Mouse (Mus musculus): ENCODE results near the gene Dqx1. TPM values are rescaled to one million over a fixed set of nuclear protein-coding genes. Genes with fewer than 3 reads are reported as not detected.

Dqx1 gene
- polyA plus RNA-seq, 1 experiment from 2014 or later = 0.33 TPM

DNA sequence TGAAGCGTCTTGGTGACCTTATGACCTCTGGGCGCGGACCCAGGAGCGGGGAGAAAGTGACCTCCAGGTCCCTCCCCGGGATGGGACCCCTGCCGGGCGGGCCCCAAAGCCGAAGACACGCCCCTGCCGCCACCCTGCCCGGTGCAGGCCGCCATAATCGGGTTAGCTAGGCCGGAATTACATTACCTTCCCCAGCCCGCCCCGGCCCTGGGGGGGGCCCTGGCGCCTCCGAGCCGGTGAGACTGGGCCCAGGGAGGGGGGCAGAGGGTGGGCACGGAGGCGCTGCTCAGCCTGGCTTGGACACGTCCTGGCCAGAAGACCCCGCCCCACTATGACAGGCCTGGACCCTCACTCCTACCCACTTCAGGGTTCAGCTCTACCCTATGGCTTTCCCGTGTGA, 13.6 kb downstream of the Dqx1 start:
- under 1% methylated on average over 24 of the region's 24 CpGs for WGBS
- ATAC-seq = peak; percentile 24; the same call in 1 of the 2 replicates

DNA sequence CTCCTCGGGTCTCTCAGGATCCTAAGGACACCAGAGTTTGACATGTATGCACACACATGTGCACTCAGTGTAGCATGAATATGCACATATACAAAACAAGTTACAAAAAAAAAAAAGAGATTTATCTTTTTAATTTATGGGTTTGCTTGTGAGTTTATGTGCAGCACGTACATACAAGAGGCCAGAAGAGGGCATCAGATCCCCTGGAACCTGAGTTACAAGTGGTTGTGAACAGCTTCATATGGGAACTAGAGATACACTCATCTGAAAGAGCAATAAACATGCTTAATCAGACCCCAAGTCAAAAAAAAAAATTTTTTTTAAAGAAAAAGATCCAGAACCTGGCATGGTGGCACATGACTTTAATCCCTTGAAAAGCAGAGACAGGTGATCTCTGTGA, 17.3 kb downstream of the Dqx1 start:
- H3K27me3 ChIP-seq (replicated peaks; ENCODE audit: control insufficient read depth, insufficient read depth, low read length) = peaks cover 56% of the 10 kb centered on the region
- DNase-seq (ENCODE audit: low spot score) (no peak), ATAC-seq (no peak)
- no peak overlapping the region for H3K27ac ChIP-seq (ENCODE audit: low read depth, low read length)
- no peak overlapping the region for H3K9ac ChIP-seq (ENCODE audit: low read length)
- peaks cover 4% of the 10 kb centered on the region; the same call in 1 of the 2 replicates for H3K36me3 ChIP-seq (ENCODE audit: control insufficient read depth, insufficient read depth, low read length)
- H3K4me2 ChIP-seq (ENCODE audit: low read length) = no peak overlapping the region
- no peaks in the 10 kb centered on the region for H3K9me3 ChIP-seq (replicated peaks; ENCODE audit: control insufficient read depth, low read length)
- WGBS = 17% methylated on average over 2 of the region's 2 CpGs
- H3K4me3 ChIP-seq (ENCODE audit: low read depth, low read length) = no peak overlapping the region
- H3K4me1 ChIP-seq (ENCODE audit: control insufficient read depth, insufficient read depth, low read length) = peaks cover 5% of the 10 kb centered on the region

More for the DNA sequence above, 13.6 kb downstream of the Dqx1 start:
- H3K27ac ChIP-seq (ENCODE audit: low read depth, low read length) = no peak overlapping the region
- no peak overlapping the region for H3K4me2 ChIP-seq (ENCODE audit: low read length)
- H3K4me1 ChIP-seq (ENCODE audit: control insufficient read depth, insufficient read depth, low read length) = no peaks in the 10 kb centered on the region; the same call in 1 of the 2 replicates
- no peaks in the 10 kb centered on the region for H3K9me3 ChIP-seq (replicated peaks; ENCODE audit: control insufficient read depth, low read length)
- H3K27me3 ChIP-seq (replicated peaks; ENCODE audit: control insufficient read depth, insufficient read depth, low read length) = peaks cover 89% of the 10 kb centered on the region
- H3K9ac ChIP-seq (ENCODE audit: low read length) = no peak overlapping the region
- no peak for DNase-seq (ENCODE audit: low spot score)
- no peak overlapping the region for H3K4me3 ChIP-seq (ENCODE audit: low read depth, low read length)
- no peaks in the 10 kb centered on the region for H3K36me3 ChIP-seq (ENCODE audit: control insufficient read depth, insufficient read depth, low read length)

DNA sequence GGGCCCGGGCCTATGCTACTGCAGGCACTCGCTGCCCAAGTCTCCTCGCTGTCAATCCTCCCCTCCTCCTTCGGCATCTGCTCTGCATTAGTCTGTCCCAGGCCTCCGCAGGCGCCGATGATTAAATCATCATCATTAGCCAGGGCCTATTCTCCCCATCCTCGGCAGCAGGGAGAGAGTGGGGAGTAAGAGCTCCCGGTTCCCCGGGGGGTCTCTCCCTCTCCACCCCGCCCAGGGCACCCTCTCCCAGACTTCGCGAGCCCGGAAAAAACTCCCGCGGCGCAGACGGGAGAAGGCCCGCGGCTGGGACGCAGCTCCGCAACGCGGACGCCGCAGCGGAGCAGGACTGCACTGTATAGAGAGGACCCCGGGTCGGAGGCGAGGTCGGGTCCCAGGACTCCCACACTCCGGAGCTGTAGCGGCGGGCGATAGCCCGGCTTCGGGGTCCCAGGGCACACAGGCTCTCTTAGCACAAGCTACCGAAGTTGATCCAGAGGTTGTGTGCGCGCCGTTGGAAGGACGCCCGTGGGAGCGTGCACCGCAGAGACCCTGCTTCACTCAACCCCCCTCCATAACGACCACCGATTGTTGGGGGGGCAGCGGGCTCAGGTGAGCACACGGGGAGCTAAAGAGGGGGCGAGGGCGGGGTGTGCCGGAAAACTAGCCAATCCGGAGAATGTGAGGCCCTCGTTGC, 20.1 kb downstream of the Dqx1 start, which contains the start of gene Pcgf1:
TSS of gene Pcgf1 (plus strand) at position 240 of the 694 bp plus-strand sequence.
- ATAC-seq (peak; percentile 66), DNase-seq (ENCODE audit: low spot score) (peak; percentile 49)
- Histone ChIP-seq H3K27me3 (replicated peaks; ENCODE audit: control insufficient read depth, insufficient read depth, low read length) (peaks cover 35% of the 10 kb centered on the region), H3K4me2 (ENCODE audit: low read length) (peak within 1 kb of the TSS; percentile 97), H3K27ac (ENCODE audit: low read depth, low read length) (peak within 1 kb of the TSS; percentile 89), H3K36me3 (ENCODE audit: control insufficient read depth, insufficient read depth, low read length) (peaks cover 22% of the 10 kb centered on the region), H3K4me3 (ENCODE audit: low read depth, low read length) (peak within 1 kb of the TSS; percentile 72), H3K9ac (ENCODE audit: low read length) (peak within 1 kb of the TSS; percentile 80), H3K9me3 (replicated peaks; ENCODE audit: control insufficient read depth, low read length) (no peaks in the 10 kb centered on the region), H3K4me1 (ENCODE audit: control insufficient read depth, insufficient read depth, low read length) (peaks cover 5% of the 10 kb centered on the region; the same call in 1 of the 2 replicates)
- 0% methylated on average over 51 of the region's 54 CpGs for WGBS

DNA sequence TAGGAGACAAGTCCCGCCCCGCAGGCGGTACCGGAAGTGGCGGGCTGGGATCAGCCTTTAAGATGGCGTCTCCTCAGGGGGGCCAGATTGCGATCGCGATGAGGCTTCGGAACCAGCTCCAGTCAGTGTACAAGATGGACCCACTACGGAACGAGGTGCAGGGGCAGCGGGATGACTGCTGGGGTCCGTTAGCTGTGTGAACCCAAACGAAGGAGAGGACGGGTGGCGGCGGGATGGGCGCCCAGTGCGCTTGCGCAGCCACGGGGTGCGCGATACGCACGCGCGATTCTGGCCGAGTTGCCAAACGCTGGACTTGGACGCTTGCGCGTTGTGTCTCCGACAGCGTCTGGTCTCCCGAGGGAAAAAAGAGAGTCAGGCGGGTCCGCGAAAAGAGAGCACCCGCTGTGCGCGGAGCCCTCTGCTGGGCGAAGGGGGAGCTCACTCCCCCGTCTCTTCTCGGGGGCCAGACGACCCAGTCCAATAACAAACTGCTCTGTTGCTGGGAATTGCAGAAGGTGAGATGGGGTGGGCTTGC, 20.7 kb downstream of the Dqx1 start:
- Histone ChIP-seq H3K4me1 (ENCODE audit: control insufficient read depth, insufficient read depth, low read length) (peaks cover 5% of the 10 kb centered on the region; the same call in 1 of the 2 replicates), H3K27ac (ENCODE audit: low read depth, low read length) (peak overlapping the region; percentile 89), H3K4me2 (ENCODE audit: low read length) (peak overlapping the region; percentile 97), H3K36me3 (ENCODE audit: control insufficient read depth, insufficient read depth, low read length) (peaks cover 22% of the 10 kb centered on the region), H3K9me3 (replicated peaks; ENCODE audit: control insufficient read depth, low read length) (no peaks in the 10 kb centered on the region), H3K4me3 (ENCODE audit: low read depth, low read length) (peak overlapping the region; percentile 72), H3K27me3 (replicated peaks; ENCODE audit: control insufficient read depth, insufficient read depth, low read length) (peaks cover 36% of the 10 kb centered on the region), H3K9ac (ENCODE audit: low read length) (peak overlapping the region; percentile 80)
- peak; percentile 96 for ATAC-seq
- under 1% methylated on average over 46 of the region's 46 CpGs for WGBS
- DNase-seq (ENCODE audit: low spot score) = peak; percentile 99

DNA sequence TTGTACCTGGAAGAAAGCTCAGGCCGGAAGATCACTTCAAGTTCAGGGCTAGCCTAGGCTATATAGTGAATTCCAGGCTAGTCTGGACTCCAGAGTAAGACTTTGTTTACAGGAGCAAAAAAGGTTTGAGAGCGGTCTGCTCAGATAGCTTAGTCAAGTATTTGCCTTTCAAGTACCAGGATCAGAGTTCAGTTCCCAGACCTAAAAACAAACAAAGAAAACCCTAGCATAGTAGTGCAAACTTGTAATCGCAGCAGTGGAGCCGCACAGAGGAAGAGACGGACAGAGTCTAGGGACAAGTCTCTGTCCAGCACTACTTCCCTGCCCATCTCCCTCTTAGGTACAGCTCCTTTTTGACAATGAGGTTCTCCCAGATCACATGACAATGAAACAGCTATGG, 22.6 kb downstream of the Dqx1 start:
- peaks cover 41% of the 10 kb centered on the region for H3K27me3 ChIP-seq (replicated peaks; ENCODE audit: control insufficient read depth, insufficient read depth, low read length)
- no peak overlapping the region for H3K27ac ChIP-seq (ENCODE audit: low read depth, low read length)
- WGBS = 97% methylated on average over 5 of the region's 5 CpGs
- H3K4me3 ChIP-seq (ENCODE audit: low read depth, low read length) = no peak overlapping the region
- peaks cover 5% of the 10 kb centered on the region; the same call in 1 of the 2 replicates for H3K4me1 ChIP-seq (ENCODE audit: control insufficient read depth, insufficient read depth, low read length)
- H3K4me2 ChIP-seq (ENCODE audit: low read length) = no peak overlapping the region
- no peak overlapping the region for H3K9ac ChIP-seq (ENCODE audit: low read length)
- DNase-seq (ENCODE audit: low spot score) = no peak
- H3K9me3 ChIP-seq (replicated peaks; ENCODE audit: control insufficient read depth, low read length) = no peaks in the 10 kb centered on the region
- no peak for ATAC-seq
- peaks cover 22% of the 10 kb centered on the region for H3K36me3 ChIP-seq (ENCODE audit: control insufficient read depth, insufficient read depth, low read length)

DNA sequence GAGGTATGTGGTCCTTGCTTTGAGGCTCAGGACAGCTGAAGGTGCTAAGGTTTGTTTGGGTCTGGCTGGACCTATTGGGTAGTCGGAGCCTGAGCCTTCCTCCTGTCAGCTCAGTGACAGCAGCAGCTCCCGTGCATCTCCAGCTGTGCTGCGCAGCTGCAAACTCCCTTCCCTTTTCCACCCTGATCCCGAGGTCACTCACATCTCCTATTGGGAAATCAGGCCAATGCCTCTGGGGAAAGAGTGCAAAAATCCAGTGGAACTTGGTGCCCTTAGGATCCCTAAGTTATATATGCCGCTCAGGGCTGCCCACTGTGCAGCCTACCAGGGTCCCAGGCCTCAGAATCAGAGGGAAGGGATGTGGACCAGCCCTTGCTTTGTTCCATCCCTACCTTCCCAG, 25.9 kb downstream of the Dqx1 start:
- H3K4me2 ChIP-seq (ENCODE audit: low read length) = no peak overlapping the region
- H3K36me3 ChIP-seq (ENCODE audit: control insufficient read depth, insufficient read depth, low read length) = peaks cover 22% of the 10 kb centered on the region
- H3K27me3 ChIP-seq (replicated peaks; ENCODE audit: control insufficient read depth, insufficient read depth, low read length) = peaks cover 59% of the 10 kb centered on the region
- H3K4me3 ChIP-seq (ENCODE audit: low read depth, low read length) = no peak overlapping the region
- no peak overlapping the region for H3K27ac ChIP-seq (ENCODE audit: low read depth, low read length)
- no peaks in the 10 kb centered on the region for H3K9me3 ChIP-seq (replicated peaks; ENCODE audit: control insufficient read depth, low read length)
- 14% methylated on average over 5 of the region's 5 CpGs for WGBS
- ATAC-seq = no peak
- no peak for DNase-seq (ENCODE audit: low spot score)
- peaks cover 5% of the 10 kb centered on the region; the same call in 1 of the 2 replicates for H3K4me1 ChIP-seq (ENCODE audit: control insufficient read depth, insufficient read depth, low read length)
- no peak overlapping the region for H3K9ac ChIP-seq (ENCODE audit: low read length)

DNA sequence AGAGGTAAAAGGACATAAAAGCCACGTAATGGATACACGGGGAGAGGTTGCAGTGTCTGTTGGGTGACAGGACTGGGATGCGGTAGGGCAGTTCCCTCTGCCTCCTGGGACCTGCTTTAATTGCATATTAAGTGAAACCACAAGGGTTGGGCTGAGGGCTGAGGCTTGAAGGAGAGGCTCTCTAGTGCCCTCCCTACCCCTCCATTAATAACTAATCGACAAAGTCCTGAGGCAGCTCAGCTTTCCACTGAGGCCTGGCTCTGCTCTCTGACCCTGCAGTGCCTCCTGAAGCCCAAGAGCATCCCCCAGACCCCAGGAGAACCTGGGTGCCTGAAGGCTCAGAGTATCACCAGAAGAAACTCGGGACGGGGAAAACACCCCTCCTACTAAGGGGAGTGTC, 26.8 kb downstream of the Dqx1 start:
- H3K36me3 ChIP-seq (ENCODE audit: control insufficient read depth, insufficient read depth, low read length) = peaks cover 22% of the 10 kb centered on the region
- no peaks in the 10 kb centered on the region for H3K4me1 ChIP-seq (ENCODE audit: control insufficient read depth, insufficient read depth, low read length)
- H3K9ac ChIP-seq (ENCODE audit: low read length) = no peak overlapping the region
- ATAC-seq = no peak
- DNase-seq (ENCODE audit: low spot score) = no peak
- no peaks in the 10 kb centered on the region for H3K9me3 ChIP-seq (replicated peaks; ENCODE audit: control insufficient read depth, low read length)
- no peak overlapping the region for H3K4me3 ChIP-seq (ENCODE audit: low read depth, low read length)
- peaks cover 66% of the 10 kb centered on the region for H3K27me3 ChIP-seq (replicated peaks; ENCODE audit: control insufficient read depth, insufficient read depth, low read length)
- no peak overlapping the region for H3K4me2 ChIP-seq (ENCODE audit: low read length)
- WGBS = 2% methylated on average over 6 of the region's 6 CpGs
- no peak overlapping the region for H3K27ac ChIP-seq (ENCODE audit: low read depth, low read length)

DNA sequence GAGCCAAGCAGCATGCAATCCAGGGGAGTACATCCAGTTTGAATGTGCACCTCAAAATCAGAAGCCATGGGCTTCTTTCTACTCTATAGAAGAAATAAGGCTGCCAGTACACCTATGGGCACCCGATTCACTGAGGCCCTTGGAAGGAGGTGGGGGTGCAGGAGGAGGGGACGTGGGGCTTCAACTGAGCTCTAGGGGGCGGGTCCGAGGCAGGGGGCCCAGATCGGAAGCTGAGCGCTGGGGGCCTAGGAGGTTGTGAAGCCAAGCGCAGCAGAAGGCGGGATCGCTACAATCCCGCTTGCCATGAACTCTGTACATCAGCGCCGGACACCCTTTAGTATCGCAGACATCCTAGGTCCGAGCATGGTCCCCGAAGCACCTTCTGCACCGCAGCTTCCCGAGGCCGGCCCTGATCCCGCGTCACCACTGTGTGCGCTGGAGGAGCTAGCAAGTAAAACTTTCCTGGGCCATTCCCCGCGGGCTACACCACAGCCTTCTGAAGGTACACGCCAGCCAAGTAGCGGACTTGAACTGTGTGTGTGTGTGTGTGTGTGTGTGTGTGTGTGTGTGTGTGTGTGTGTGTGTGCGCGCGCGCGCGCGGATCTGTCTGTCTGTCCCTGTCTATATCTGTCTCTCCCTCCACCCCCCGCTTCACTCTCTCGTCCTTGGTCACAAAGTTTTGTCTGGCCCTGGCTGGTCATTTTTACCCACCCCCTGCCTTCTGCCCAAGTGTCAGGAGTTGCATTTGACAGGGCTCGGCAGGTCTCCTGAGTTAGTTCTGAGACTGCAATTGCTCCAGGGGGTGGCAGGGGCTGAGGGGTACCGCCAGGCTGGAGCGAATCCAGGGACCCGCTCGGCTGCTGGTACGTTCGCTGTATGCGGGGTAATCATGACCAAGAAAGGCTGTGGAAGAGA, 28.7 kb downstream of the Dqx1 start, which contains the start of gene Lbx2:
TSS of gene Lbx2 (plus strand) at position 247 of the 915 bp plus-strand sequence.
- Histone ChIP-seq H3K9me3 (replicated peaks; ENCODE audit: control insufficient read depth, low read length) (no peaks in the 10 kb centered on the region), H3K4me3 (ENCODE audit: low read depth, low read length) (no peak within 1 kb of the TSS), H3K4me2 (ENCODE audit: low read length) (no peak within 1 kb of the TSS), H3K4me1 (ENCODE audit: control insufficient read depth, insufficient read depth, low read length) (no peaks in the 10 kb centered on the region), H3K27me3 (replicated peaks; ENCODE audit: control insufficient read depth, insufficient read depth, low read length) (peaks cover 76% of the 10 kb centered on the region), H3K27ac (ENCODE audit: low read depth, low read length) (no peak within 1 kb of the TSS), H3K36me3 (ENCODE audit: control insufficient read depth, insufficient read depth, low read length) (0 out of 2 replicates have a peak, but pooled peaks cover 5% of the 10 kb centered on the region), H3K9ac (ENCODE audit: low read length) (no peak within 1 kb of the TSS)
- ATAC-seq (no peak), DNase-seq (ENCODE audit: low spot score) (no peak)
- WGBS = 2% methylated on average over 42 of the region's 42 CpGs

Data from forebrain, embryonic 14.5 days (tissue).